16 mouse cellular contexts compared by ENCODE assay signal in genomic region chr2:60479906-60480305, GRCm38 (mm10).
DNase-seq lines count a peak whose midpoint lies in the region; ATAC-seq lines count a peak whose summit lies in the region.
"Had no signal": no experiment of that assay in that cellular context is flagged by ENCODE, and none has a peak within 500 bp of the region (broad histone marks: within the 10 kb centered on the region; RNA-seq: fewer than 3 reads in every experiment).

No protein-coding gene starts in this region.

- no peaks in the 10 kb centered on the region for H3K9me3 ChIP-seq in liver, embryonic 12.5 days (replicated peaks)
- H3K9me3 ChIP-seq: embryonic facial prominence, embryonic 13.5 days; midbrain, embryonic 15.5 days had no signal

- no peak overlapping the region for H3K27ac ChIP-seq in liver, embryonic 12.5 days
- H3K27ac ChIP-seq: embryonic facial prominence, embryonic 13.5 days; midbrain, embryonic 15.5 days had no signal

- no peaks in the 10 kb centered on the region for H3K27me3 ChIP-seq in liver, embryonic 12.5 days (replicated peaks)
- H3K27me3 ChIP-seq: embryonic facial prominence, embryonic 13.5 days; megakaryocyte, embryonic 14.5 days; midbrain, embryonic 15.5 days had no signal

- no peaks in the 10 kb centered on the region for H3K4me1 ChIP-seq in liver, embryonic 12.5 days
- H3K4me1 ChIP-seq: embryonic facial prominence, embryonic 13.5 days; megakaryocyte, embryonic 14.5 days; midbrain, embryonic 15.5 days had no signal

- intact Hi-C loops in heart, postnatal 10 days (cut with DNase I), result no loop called here

- no peak overlapping the region for H3K4me2 ChIP-seq in liver, embryonic 12.5 days
- H3K4me2 ChIP-seq: embryonic facial prominence, embryonic 13.5 days; midbrain, embryonic 15.5 days had no signal

- H3K4me3 ChIP-seq in liver, embryonic 12.5 days, result no peak overlapping the region
- H3K4me3 ChIP-seq: embryonic facial prominence, embryonic 13.5 days; megakaryocyte, embryonic 14.5 days; midbrain, embryonic 15.5 days had no signal

- H3K9ac ChIP-seq in liver, embryonic 12.5 days, result no peak overlapping the region
- H3K9ac ChIP-seq: embryonic facial prominence, embryonic 13.5 days; midbrain, embryonic 15.5 days had no signal

- no peaks in the 10 kb centered on the region for H3K36me3 ChIP-seq in liver, embryonic 12.5 days
- H3K36me3 ChIP-seq: embryonic facial prominence, embryonic 13.5 days; midbrain, embryonic 15.5 days had no signal

- ATAC-seq in liver, embryonic 12.5 days, result no peak
- ATAC-seq: midbrain, embryonic 15.5 days had no signal

- 80% methylated on average over 7 of the region's 7 CpGs for WGBS in liver, embryonic 12.5 days (ENCODE audit: insufficient replicate concordance)

- peak; percentile 23 for DNase-seq in heart, adult 11 months
- no peak for DNase-seq in heart, postnatal 10 days
- DNase-seq in frontal cortex, postnatal 36 days (ENCODE audit: low spot score in 2 of 2), result peak; percentile 31 to 37
- DNase-seq in layer of hippocampus, postnatal 14 days (ENCODE audit: low spot score in 2 of 2), result peak; percentile 13 to 69
- peak; percentile 50 to 71 for DNase-seq in right cerebral cortex, postnatal 10 days (ENCODE audit: low spot score in 2 of 2)
- no peak for DNase-seq in urinary bladder, postnatal 4 days (ENCODE audit: low spot score in 2 of 2)
- no peak for DNase-seq in heart, adult 18-20 months
- DNase-seq: adrenal gland, postnatal 10 days; cerebellum, adult 11-12 months; kidney, adult 2 months; lung, postnatal 14 days; thymus, adult 2 months had no signal

Comparison
In these comparisons a context has a peak if more than half of its experiments do, and no peak if none do; other contexts are left out.
1. DNase-seq: peak in heart, adult 11 months (single experiment), frontal cortex, postnatal 36 days (2 of 2), layer of hippocampus, postnatal 14 days (2 of 2) and right cerebral cortex, postnatal 10 days (2 of 2); none in heart, postnatal 10 days (0 of 2), urinary bladder, postnatal 4 days (0 of 2) and heart, adult 18-20 months (0 of 2).